Mouse (Mus musculus): ENCODE measurements around the gene Vps13d.

Gene Vps13d

GRCm38 (mm10) chr4:145150345-145151102 is 44.3 kb downstream of the Vps13d start:
- DNase-seq (ENCODE audit: low read depth): no peak

GRCm38 (mm10) chr4:145147006-145147961 is 47.5 kb downstream of the Vps13d start:
- DNase-seq (ENCODE audit: low read depth): no peak

- no peak for DNase-seq (ENCODE audit: low read depth)
Observed at GRCm38 (mm10) chr4:145143533-145143932, 51.3 kb downstream of the Vps13d start.

DNA sequence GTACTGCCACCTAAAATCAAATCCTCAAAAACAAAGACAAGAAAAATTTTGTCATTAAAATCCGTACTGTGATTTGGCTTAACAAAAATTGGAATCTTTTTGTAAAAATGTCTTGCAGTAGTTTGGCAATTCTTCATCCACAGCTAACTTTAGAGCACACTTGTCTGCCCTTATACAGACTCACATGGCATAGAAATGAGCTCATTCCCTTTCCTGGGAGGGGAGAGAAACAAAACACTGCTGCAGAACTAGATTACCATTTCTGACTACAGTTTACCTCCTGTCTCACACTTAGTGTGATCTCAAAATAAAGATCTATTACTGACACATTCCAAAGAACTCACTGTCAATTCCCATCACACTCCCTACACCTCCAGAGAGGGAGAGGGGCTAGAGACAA is 58.1 kb downstream of the Vps13d start:
- DNase-seq (ENCODE audit: low read depth): no peak

DNA sequence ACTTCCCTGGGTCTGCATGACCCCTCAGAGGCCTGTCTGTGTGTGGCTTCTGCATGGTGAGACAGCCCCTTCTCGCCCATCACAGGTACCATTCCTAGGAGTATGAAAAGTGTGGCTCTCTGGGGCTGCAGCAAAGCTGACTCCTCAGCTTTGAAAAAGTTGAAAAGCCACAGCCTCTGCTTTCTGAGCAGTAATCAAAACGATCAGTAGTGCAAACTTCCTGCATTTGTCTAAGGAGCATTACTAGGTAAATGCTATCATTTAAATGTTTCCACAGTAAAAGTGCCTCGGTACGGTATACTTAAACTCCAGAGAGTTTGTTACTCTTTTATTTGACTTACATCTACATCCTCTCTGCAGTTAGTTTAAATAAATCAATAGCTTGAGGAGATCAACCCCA is 59.3 kb downstream of the Vps13d start:
- no peak for DNase-seq (ENCODE audit: low read depth)

GRCm38 (mm10) chr4:145130772-145131171 is 64.0 kb downstream of the Vps13d start:
- no peak for DNase-seq (ENCODE audit: low read depth)

DNA sequence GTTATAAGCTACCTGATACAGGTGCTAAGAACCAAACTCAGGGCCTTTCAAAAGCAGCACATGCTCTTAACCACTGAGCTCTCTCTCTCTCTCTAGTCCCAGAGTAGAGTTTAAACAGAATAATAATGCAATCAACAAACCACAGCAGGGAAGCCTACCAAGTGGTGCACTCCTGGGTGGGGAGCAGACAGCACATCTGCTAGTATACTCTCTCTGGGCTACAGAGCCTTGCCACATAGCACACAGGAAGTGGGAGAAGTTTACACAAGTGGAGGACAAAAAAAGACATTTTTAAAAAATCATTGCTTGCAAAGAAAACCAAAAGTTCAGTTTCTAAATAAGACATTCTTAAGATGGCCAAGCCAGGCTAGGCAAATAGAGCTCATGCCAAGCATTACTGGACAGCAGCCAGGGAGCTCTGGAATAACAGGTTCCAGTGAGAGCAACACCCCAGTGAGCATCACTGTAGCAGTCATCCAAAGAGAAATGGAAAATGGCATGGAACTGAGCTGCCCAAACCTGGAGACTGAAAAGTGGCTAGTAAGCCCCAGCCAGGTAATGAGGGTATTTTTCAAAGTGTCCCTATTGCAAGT is 64.8 kb downstream of the Vps13d start:
- peak; percentile 88 for DNase-seq (ENCODE audit: low read depth)

DNA sequence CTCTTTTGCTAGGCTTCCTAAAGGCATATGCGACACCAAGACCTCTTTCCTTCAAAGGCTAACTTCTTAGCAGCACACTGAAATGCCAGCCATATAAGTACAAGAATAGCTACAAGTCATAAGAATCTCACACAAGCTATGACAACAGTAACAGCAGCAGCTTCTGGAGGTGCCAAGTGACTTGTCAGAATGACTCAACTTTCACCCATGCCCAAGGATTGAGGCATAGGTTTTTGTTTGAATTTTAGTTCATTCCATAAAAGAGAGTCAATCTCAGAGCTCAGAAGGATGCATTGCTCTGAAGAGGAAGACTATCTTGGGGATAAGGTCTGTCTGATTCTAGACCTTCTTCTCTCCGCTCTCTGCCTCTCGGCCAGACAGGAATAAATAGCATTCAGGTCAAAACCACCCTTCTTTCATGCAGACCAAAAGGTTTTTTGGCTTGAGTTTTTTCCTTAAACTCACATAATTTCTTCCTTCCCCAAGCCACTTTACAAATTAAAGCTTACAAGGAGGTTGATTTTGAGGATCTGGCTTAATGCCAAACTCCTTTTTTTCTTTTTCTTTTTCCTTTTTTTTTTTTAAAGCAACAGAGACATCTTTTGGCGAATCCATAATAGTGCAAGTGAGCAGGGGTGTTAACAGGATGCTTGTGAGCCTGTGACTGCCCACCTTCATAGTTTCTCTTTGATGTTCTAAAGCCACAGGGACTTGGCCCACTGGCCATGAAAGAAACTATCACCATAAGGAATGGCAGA is 69.2 kb downstream of the Vps13d start:
- peak; percentile 51 for DNase-seq (ENCODE audit: low read depth)

DNA sequence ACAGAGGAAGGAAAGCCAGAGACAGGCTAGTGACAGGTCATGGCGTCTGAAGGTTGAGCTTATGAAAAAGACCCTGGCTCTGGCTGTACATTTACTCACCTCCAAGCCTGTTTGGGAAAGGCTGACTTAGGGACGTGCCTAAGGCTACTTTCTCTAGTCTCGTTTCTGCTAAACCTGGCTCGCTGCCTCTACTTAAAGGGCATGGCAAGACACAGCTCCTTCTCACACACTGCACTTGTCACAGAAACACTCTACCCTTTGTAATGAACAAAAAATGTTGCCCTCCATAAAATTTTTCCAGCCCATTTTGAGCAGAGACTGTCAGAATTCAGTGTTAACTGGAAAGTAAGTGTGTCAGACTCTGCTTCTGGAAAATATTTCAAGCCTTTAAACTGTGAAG is 70.4 kb downstream of the Vps13d start:
- peak; percentile 27 for DNase-seq (ENCODE audit: low read depth)

DNA sequence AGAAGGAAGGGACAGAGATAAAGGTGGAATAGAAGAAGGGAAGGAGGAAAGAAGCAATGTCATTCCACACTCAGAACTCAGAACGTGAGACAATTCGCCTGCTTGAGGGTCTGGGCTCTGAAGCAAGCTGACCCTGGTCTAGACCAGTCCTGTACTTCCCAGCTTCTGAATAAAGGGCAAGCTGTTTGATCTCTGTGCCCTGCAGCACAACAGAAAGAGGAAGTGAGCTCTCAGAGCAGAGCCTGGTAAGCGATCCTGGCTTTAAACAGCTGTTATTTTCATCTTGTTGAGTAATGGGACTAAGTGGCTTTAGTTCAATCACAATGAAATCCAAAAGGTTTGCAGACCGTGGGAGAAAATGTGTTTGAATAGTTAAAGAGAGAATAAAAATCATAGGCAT is 83.2 kb downstream of the Vps13d start:
- DNase-seq (ENCODE audit: low read depth): no peak

- no peak for DNase-seq (ENCODE audit: low read depth)
Observed at GRCm38 (mm10) chr4:145110736-145111135, 84.1 kb downstream of the Vps13d start.

GRCm38 (mm10) chr4:145106796-145107195 is 88.0 kb downstream of the Vps13d start:
- no peak for DNase-seq (ENCODE audit: low read depth)

- no peak for DNase-seq (ENCODE audit: low read depth)
Observed at GRCm38 (mm10) chr4:145105319-145105718, 89.5 kb downstream of the Vps13d start.

DNA sequence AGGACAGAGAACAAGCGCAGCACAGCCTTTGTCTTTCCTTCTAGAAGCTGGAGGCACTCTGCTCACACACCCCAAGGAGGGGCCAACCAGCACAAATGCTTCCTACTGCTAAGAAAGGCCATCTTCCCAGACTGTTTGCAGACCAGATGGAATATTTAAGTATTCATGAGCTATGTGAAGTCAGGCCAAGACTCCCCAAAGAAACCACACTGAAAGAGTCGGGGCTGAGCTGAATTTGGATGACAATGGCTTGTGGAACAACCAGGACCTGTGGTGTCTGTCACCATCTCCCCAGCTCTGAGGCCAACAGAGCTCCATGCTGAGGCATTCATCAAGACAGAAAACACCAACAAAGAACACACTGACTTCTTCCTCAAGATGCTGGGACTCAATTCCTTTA is 89.9 kb downstream of the Vps13d start:
- no peak for DNase-seq (ENCODE audit: low read depth)

DNA sequence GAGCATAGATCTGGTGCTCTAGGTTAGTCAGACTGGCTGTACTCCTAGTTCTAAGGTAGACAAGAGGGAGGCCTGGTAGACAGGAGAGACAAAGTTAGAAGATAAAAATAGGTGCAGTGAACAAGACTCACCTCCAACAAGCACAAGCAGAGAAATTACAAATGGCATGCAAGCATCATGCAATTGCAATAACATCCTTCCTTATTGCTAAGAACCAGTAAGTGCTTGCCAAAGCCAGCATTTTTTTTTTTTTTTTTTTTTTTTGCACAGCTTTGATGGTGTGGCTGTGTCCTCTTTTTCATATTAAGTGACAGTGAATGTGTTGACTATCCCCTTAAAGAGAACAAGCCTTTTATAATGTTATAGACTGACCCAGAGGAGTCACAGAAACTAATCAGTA is 91.2 kb downstream of the Vps13d start:
- DNase-seq (ENCODE audit: low read depth): no peak

GRCm38 (mm10) chr4:145101823-145102718 is 92.7 kb downstream of the Vps13d start:
- peak; percentile 79 for DNase-seq (ENCODE audit: low read depth)

DNA sequence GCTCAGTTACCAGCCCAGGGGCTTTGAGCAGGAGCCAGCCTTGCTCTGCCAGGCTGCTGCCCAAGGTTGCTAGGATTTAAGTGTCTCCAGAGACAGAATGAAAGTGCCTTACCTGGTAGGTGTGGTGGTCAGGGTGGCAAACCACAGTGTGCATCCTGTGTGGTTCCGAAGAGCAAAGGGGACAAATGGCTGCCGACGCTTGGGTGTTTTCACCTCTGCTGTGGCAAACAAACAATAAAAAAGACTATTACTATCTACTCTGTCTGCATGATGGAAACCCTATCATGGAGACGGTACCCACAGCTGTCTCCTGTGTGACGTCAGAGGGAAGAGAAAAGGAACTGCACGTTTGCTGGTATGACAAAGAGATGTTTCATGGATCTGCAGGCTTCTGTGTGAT is 95.0 kb downstream of the Vps13d start:
- no peak for DNase-seq (ENCODE audit: low read depth)

GRCm38 (mm10) chr4:145099344-145099743 is 95.5 kb downstream of the Vps13d start:
- peak; percentile 95 for DNase-seq (ENCODE audit: low read depth)

DNA sequence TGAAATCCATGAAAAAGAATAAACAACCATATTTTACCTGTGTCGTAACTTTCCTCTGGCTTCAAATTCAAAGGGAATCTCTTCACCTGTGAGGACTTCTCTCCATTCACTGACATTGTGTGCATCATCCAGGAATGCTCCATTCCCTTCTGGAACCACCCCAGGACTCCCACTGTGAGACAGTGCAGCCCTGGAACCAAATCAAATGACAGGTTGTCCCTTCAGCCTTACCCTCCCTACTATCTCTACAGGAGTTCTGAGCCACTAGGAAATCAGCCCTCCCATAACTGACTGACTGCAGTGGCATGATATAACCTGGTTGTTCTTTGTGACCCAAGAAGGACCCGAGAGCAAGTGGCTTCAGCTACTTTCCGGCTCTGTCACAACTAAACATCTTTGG is 96.8 kb downstream of the Vps13d start:
- DNase-seq (ENCODE audit: low read depth): no peak

DNA sequence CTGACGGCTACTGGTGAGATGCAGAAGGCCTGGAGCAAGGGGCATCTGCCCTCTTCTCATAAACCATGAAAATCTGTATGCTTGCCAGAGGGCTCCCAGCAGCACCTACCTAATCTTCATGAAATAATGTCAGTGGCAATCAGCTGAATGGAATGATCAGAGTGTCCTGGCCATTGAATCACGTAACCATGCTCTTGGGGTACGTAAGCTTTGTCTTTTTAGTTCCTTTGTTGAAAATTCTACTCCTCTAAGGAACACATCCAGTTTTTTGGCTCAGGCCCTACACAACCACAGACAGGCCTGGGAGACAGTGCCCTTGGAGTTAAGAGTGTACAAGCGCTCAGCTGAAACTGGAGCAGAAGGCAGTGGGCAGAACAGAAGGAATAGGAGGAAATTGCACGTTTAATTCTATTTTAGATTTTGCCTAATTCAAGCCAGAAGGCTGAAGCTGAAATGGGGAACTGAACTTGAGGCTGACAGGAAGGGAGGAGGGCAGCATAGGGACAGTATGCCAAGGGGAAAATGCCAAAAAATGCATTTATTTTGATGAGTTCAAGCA is 98.2 kb downstream of the Vps13d start:
- peak; percentile 28 for DNase-seq (ENCODE audit: low read depth)

GRCm38 (mm10) chr4:145086509-145086908 is 108.3 kb downstream of the Vps13d start:
- no peak for DNase-seq (ENCODE audit: low read depth)

Measured in fibroblast of lung, adult 2 months (primary cell).